In genomic region chr19:53892838-53893359, GRCm38 (mm10) we compare ENCODE assay signal across 9 mouse cellular contexts. TPM values are rescaled to one million over a fixed set of nuclear protein-coding genes. Genes with fewer than 3 reads are reported as not detected.
DNase-seq lines count a peak whose midpoint lies in the region; ATAC-seq and TF ChIP-seq lines count a peak whose summit lies in the region.
"Had no signal": no experiment of that assay in that cellular context is flagged by ENCODE, and none has a peak within 500 bp of the region (broad histone marks: within the 10 kb centered on the region; RNA-seq: fewer than 3 reads in every experiment).

No protein-coding gene starts in this region.

- H3K4me1 ChIP-seq in limb, embryonic 10.5 days = peaks cover 37% of the 10 kb centered on the region
- H3K4me1 ChIP-seq in stomach, postnatal 0 days (replicated peaks; ENCODE audit: control insufficient read depth, insufficient read depth) = peaks cover 25% of the 10 kb centered on the region
- 0 out of 2 replicates have a peak, but pooled peaks cover 2% of the 10 kb centered on the region for H3K4me1 ChIP-seq in midbrain, embryonic 15.5 days

- no peaks in the 10 kb centered on the region for H3K27me3 ChIP-seq in limb, embryonic 10.5 days (ENCODE audit: low read depth, poor library complexity, severe bottlenecking)
- H3K27me3 ChIP-seq in stomach, postnatal 0 days (ENCODE audit: control insufficient read depth, insufficient read depth, low read length) = no peaks in the 10 kb centered on the region
- H3K27me3 ChIP-seq in midbrain, embryonic 15.5 days (replicated peaks) = no peaks in the 10 kb centered on the region
- H3K27me3 ChIP-seq: limb, embryonic 12.5 days had no signal

- TF ChIP-seq EP300 in stomach, postnatal 0 days (optimal IDR thresholded peaks at IDR 0.05) = no peak

- no peaks in the 10 kb centered on the region for H3K9me3 ChIP-seq in limb, embryonic 10.5 days (replicated peaks)
- no peaks in the 10 kb centered on the region for H3K9me3 ChIP-seq in stomach, postnatal 0 days (ENCODE audit: control insufficient read depth, low read length)
- no peaks in the 10 kb centered on the region for H3K9me3 ChIP-seq in midbrain, embryonic 15.5 days
- H3K9me3 ChIP-seq: limb, embryonic 12.5 days had no signal

- peak; percentile 31; the same call in 1 of the 2 replicates for ATAC-seq in frontal cortex, adult (ENCODE audit: low TSS enrichment)
- no peak for ATAC-seq in stomach, postnatal 0 days (ENCODE audit: low FRiP score, low TSS enrichment)
- ATAC-seq in midbrain, embryonic 15.5 days (replicated peaks) = no peak

- no peak for DNase-seq in frontal cortex, adult 2 months (ENCODE audit: extremely low spot score in 1 of 2, low spot score in 1 of 2)
- peak; percentile 31 for DNase-seq in testis, postnatal 10 days (ENCODE audit: low spot score)
- DNase-seq in testis, postnatal 14 days (ENCODE audit: low spot score) = no peak
- DNase-seq in limb, embryonic 10.5 days (ENCODE audit: low spot score) = no peak
- no peak for DNase-seq in stomach, postnatal 0 days (ENCODE audit: low spot score)
- DNase-seq in urinary bladder, postnatal 4 days (ENCODE audit: low spot score in 2 of 2) = no peak

- H3K27ac ChIP-seq in limb, embryonic 10.5 days = peak overlapping the region; percentile 66
- H3K27ac ChIP-seq in stomach, postnatal 0 days (replicated peaks) = peak overlapping the region; percentile 88
- no peak overlapping the region for H3K27ac ChIP-seq in midbrain, embryonic 15.5 days

- H3K36me3 ChIP-seq in limb, embryonic 10.5 days = no peaks in the 10 kb centered on the region
- no peaks in the 10 kb centered on the region for H3K36me3 ChIP-seq in stomach, postnatal 0 days (ENCODE audit: control insufficient read depth, insufficient read depth, low read length)
- H3K36me3 ChIP-seq in midbrain, embryonic 15.5 days (replicated peaks) = no peaks in the 10 kb centered on the region
- H3K36me3 ChIP-seq: limb, embryonic 12.5 days had no signal

- H3K4me3 ChIP-seq in limb, embryonic 10.5 days = no peak overlapping the region
- H3K4me3 ChIP-seq in stomach, postnatal 0 days (ENCODE audit: low read depth, low read length) = no peak overlapping the region
- no peak overlapping the region for H3K4me3 ChIP-seq in midbrain, embryonic 15.5 days
- H3K4me3 ChIP-seq: limb, embryonic 12.5 days had no signal

- no peak for TF ChIP-seq CTCF in stomach, postnatal 0 days (IDR thresholded peaks at IDR 0.05; ENCODE audit: low read depth)

- H3K9ac ChIP-seq in stomach, postnatal 0 days (ENCODE audit: low read length) = 0 out of 2 replicates have a peak overlapping the region, but pooled peaks have one; percentile 27
- H3K9ac ChIP-seq in midbrain, embryonic 15.5 days = no peak overlapping the region

- no peak overlapping the region for H3K4me2 ChIP-seq in stomach, postnatal 0 days (replicated peaks; ENCODE audit: low read depth)
- no peak overlapping the region for H3K4me2 ChIP-seq in midbrain, embryonic 15.5 days
- H3K4me2 ChIP-seq: limb, embryonic 12.5 days had no signal

- WGBS in limb, embryonic 10.5 days = 58% methylated on average over 9 of the region's 9 CpGs
- WGBS in stomach, postnatal 0 days = 37% methylated on average over 9 of the region's 9 CpGs
- 75% methylated on average over 9 of the region's 9 CpGs for WGBS in midbrain, embryonic 15.5 days

RNA-seq across cellular contexts. Expression of gene Pdcd4, which starts 0.9 kb away (rescaled TPM):
- 70.3 and 78.0 TPM in 2 replicates for polyA plus RNA-seq in frontal cortex, adult 2 months (2012; rRNA removed)
- 38.1 and 56.1 TPM in 2 replicates for polyA plus RNA-seq in limb, embryonic 10.5 days (2016; fragmentation: Nextera tagmentation; extraction: Ambion mirVana)
- 204 and 217 TPM in 2 replicates for polyA plus RNA-seq in stomach, postnatal 0 days (2015; fragmentation: Nextera tagmentation; extraction: Ambion mirVana)
- polyA plus RNA-seq in midbrain, embryonic 15.5 days (2015; fragmentation: Nextera tagmentation; extraction: Ambion mirVana) = 59.7 and 64.9 TPM in 2 replicates

RNA-seq across cellular contexts. Expression of gene Shoc2, which starts 51.2 kb away (rescaled TPM):
- polyA plus RNA-seq in frontal cortex, adult 2 months (2012; rRNA removed) = 29.4 and 32.7 TPM in 2 replicates
- 49.9 and 54.0 TPM in 2 replicates for polyA plus RNA-seq in limb, embryonic 10.5 days (2016; fragmentation: Nextera tagmentation; extraction: Ambion mirVana)
- polyA plus RNA-seq in stomach, postnatal 0 days (2015; fragmentation: Nextera tagmentation; extraction: Ambion mirVana) = 31.7 and 33.9 TPM in 2 replicates
- 56.9 and 60.6 TPM in 2 replicates for polyA plus RNA-seq in midbrain, embryonic 15.5 days (2015; fragmentation: Nextera tagmentation; extraction: Ambion mirVana)

RNA-seq across cellular contexts. Expression of gene Bbip1, which starts 51.5 kb away (rescaled TPM):
- 82.4 and 87.0 TPM in 2 replicates for polyA plus RNA-seq in frontal cortex, adult 2 months (2012; rRNA removed)
- polyA plus RNA-seq in limb, embryonic 10.5 days (2016; fragmentation: Nextera tagmentation; extraction: Ambion mirVana) = 80.4 and 81.9 TPM in 2 replicates
- 48.7 and 52.8 TPM in 2 replicates for polyA plus RNA-seq in stomach, postnatal 0 days (2015; fragmentation: Nextera tagmentation; extraction: Ambion mirVana)
- 116 and 123 TPM in 2 replicates for polyA plus RNA-seq in midbrain, embryonic 15.5 days (2015; fragmentation: Nextera tagmentation; extraction: Ambion mirVana)
